Mouse (Mus musculus): ENCODE data around the gene Ccnl1. TPM values are rescaled to one million over a fixed set of nuclear protein-coding genes. Genes with fewer than 3 reads are reported as not detected.

The Ccnl1 gene
- polyA plus RNA-seq, 1 experiment from 2014 or later = 121 TPM

DNA sequence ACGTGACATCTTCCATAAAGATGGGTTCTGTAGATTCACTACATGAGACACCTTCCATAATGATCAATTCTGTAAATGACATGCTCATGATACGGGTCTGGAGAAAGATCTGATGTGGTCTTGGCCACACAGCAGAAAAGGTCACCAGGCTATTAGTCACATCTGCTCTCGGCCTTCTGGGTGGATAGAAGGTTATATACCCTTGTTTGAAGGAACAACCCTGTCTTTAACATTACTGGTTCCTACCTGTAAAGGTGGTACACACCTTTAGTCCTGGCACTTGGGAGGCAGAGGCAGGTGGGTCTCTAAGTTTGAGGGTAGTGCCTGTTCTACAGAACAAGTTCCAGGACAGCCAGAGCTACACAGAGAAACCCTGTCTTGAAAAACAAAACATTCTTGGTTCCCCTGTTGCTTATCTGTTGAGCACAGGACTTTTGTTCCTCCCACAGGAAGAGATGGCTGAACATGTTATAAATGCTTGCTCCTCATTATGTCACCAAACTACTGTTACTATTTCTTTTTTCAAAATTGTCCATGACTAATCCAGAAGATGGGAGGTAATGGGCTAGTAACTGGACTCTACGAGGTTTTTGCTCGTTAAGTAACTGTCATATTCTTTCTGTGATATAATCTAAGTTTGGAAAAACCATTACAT, 2.4 kb upstream of the Ccnl1 start:
- DNase-seq (ENCODE audit: low spot score) = no peak
- H3K9ac ChIP-seq (ENCODE audit: low read depth, low read length) = no peak overlapping the region
- H3K27ac ChIP-seq (ENCODE audit: low read depth, low read length) = no peak overlapping the region
- no peaks in the 10 kb centered on the region for H3K27me3 ChIP-seq (ENCODE audit: control insufficient read depth, insufficient read depth, low read length)
- H3K4me3 ChIP-seq (ENCODE audit: low read depth, low read length) = no peak overlapping the region
- no peak for ATAC-seq (ENCODE audit: low FRiP score)
- 93% methylated on average over 5 of the region's 5 CpGs for WGBS
- H3K9me3 ChIP-seq (ENCODE audit: control insufficient read depth, low read length) = no peaks in the 10 kb centered on the region
- H3K4me2 ChIP-seq (replicated peaks; ENCODE audit: low read depth, low read length) = no peak overlapping the region
- H3K36me3 ChIP-seq (ENCODE audit: control insufficient read depth, insufficient read depth, low read length) = peaks cover 4% of the 10 kb centered on the region; the same call in 1 of the 2 replicates
- peaks cover 8% of the 10 kb centered on the region for H3K4me1 ChIP-seq (replicated peaks; ENCODE audit: control insufficient read depth, insufficient read depth, low read length)

- Histone ChIP-seq H3K27ac (ENCODE audit: low read depth, low read length) (no peak overlapping the region), H3K4me2 (replicated peaks; ENCODE audit: low read depth, low read length) (no peak overlapping the region), H3K4me1 (replicated peaks; ENCODE audit: control insufficient read depth, insufficient read depth, low read length) (peaks cover 8% of the 10 kb centered on the region), H3K4me3 (ENCODE audit: low read depth, low read length) (no peak overlapping the region; the same call in 1 of the 2 replicates), H3K27me3 (ENCODE audit: control insufficient read depth, insufficient read depth, low read length) (no peaks in the 10 kb centered on the region), H3K9ac (ENCODE audit: low read depth, low read length) (no peak overlapping the region), H3K9me3 (ENCODE audit: control insufficient read depth, low read length) (no peaks in the 10 kb centered on the region), H3K36me3 (ENCODE audit: control insufficient read depth, insufficient read depth, low read length) (peaks cover 4% of the 10 kb centered on the region; the same call in 1 of the 2 replicates)
- no peak for DNase-seq (ENCODE audit: low spot score)
- 85% methylated on average over 3 of the region's 3 CpGs for whole genome bisulfite sequencing
- no peak for ATAC-seq (ENCODE audit: low FRiP score)
These were observed 1.5 kb upstream of the Ccnl1 start for GRCm38 (mm10) chr3:65959416-65960001.

DNA sequence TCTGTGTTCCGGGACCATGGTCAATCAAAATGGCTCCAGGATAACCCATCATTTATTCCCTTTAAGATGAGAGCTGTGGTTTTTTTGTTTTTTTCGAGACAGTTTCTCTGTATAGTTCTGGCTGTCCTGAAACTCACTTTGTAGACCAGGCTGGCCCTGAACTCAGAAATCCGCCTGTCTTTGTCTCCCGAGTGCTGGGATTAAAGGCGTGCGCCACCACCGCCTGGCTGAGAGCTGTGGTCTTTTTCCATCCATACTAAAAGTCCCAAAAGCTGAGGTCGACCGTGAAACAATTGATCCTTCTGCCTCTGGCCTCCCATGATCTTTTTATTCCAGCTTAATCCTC, 764 bp upstream of the Ccnl1 start:
- H3K27me3 ChIP-seq (ENCODE audit: control insufficient read depth, insufficient read depth, low read length) = no peaks in the 10 kb centered on the region
- peak overlapping the region; percentile 99 for H3K9ac ChIP-seq (ENCODE audit: low read depth, low read length)
- peak; percentile 52 for DNase-seq (ENCODE audit: low spot score)
- WGBS = 12% methylated on average over 9 of the region's 9 CpGs
- H3K27ac ChIP-seq (ENCODE audit: low read depth, low read length) = peak overlapping the region; percentile 98
- H3K4me3 ChIP-seq (ENCODE audit: low read depth, low read length) = peak overlapping the region; percentile 96
- no peaks in the 10 kb centered on the region for H3K9me3 ChIP-seq (ENCODE audit: control insufficient read depth, low read length)
- peaks cover 8% of the 10 kb centered on the region for H3K4me1 ChIP-seq (replicated peaks; ENCODE audit: control insufficient read depth, insufficient read depth, low read length)
- H3K4me2 ChIP-seq (replicated peaks; ENCODE audit: low read depth, low read length) = peak overlapping the region; percentile 55
- peaks cover 4% of the 10 kb centered on the region; the same call in 1 of the 2 replicates for H3K36me3 ChIP-seq (ENCODE audit: control insufficient read depth, insufficient read depth, low read length)
- ATAC-seq (ENCODE audit: low FRiP score) = peak; percentile 1; the same call in 1 of the 2 replicates

- ATAC-seq (ENCODE audit: low FRiP score) (peak; percentile 80), DNase-seq (ENCODE audit: low spot score) (peak; percentile 78)
- Histone ChIP-seq H3K4me1 (replicated peaks; ENCODE audit: control insufficient read depth, insufficient read depth, low read length) (peaks cover 8% of the 10 kb centered on the region), H3K36me3 (ENCODE audit: control insufficient read depth, insufficient read depth, low read length) (peaks cover 4% of the 10 kb centered on the region; the same call in 1 of the 2 replicates), H3K27ac (ENCODE audit: low read depth, low read length) (peak overlapping the region; percentile 98), H3K4me2 (replicated peaks; ENCODE audit: low read depth, low read length) (peak overlapping the region; percentile 60), H3K9me3 (ENCODE audit: control insufficient read depth, low read length) (no peaks in the 10 kb centered on the region), H3K27me3 (ENCODE audit: control insufficient read depth, insufficient read depth, low read length) (no peaks in the 10 kb centered on the region), H3K4me3 (ENCODE audit: low read depth, low read length) (peak overlapping the region; percentile 96), H3K9ac (ENCODE audit: low read depth, low read length) (peak overlapping the region; percentile 99)
- whole genome bisulfite sequencing = under 1% methylated on average over 74 of the region's 94 CpGs
These were observed 563 bp downstream of the Ccnl1 start for GRCm38 (mm10) chr3:65957271-65958101.

GRCm38 (mm10) chr3:65954499-65955391, 3.3 kb downstream of the Ccnl1 start:
- Histone ChIP-seq H3K9me3 (ENCODE audit: control insufficient read depth, low read length) (no peaks in the 10 kb centered on the region), H3K4me1 (replicated peaks; ENCODE audit: control insufficient read depth, insufficient read depth, low read length) (peaks cover 8% of the 10 kb centered on the region)

DNA sequence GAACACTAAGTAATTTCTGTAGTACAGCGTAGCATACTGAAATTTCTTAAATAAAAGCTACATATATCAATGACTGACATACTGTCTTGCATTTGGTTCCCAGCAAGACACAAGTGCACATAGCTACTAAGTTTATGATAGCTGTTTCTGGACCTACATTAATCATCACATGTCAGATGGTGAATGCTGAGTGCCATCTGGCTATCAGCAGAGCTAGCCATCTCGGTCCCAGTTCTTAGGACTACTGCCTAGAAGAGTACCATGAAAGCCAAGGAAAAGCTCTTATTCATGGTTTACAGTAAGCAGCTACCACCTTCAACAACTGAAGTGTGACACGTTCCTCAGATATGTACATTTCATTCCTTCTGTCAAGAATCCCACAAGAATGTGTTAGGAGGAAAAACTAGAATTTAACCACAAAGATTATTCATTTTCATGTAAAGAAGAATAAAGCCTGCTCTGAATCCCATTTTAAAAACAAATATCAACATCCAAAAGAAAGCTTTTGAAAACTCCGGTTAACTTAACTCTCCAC, 7.2 kb downstream of the Ccnl1 start:
- Histone ChIP-seq H3K27ac (ENCODE audit: low read depth, low read length) (no peak overlapping the region), H3K9ac (ENCODE audit: low read depth, low read length) (no peak overlapping the region), H3K36me3 (ENCODE audit: control insufficient read depth, insufficient read depth, low read length) (peaks cover 9% of the 10 kb centered on the region), H3K4me2 (replicated peaks; ENCODE audit: low read depth, low read length) (no peak overlapping the region), H3K27me3 (ENCODE audit: control insufficient read depth, insufficient read depth, low read length) (no peaks in the 10 kb centered on the region), H3K9me3 (ENCODE audit: control insufficient read depth, low read length) (no peaks in the 10 kb centered on the region), H3K4me1 (replicated peaks; ENCODE audit: control insufficient read depth, insufficient read depth, low read length) (peaks cover 1% of the 10 kb centered on the region), H3K4me3 (ENCODE audit: low read depth, low read length) (no peak overlapping the region)
- WGBS = 88% methylated on average over 4 of the region's 4 CpGs
- ATAC-seq (ENCODE audit: low FRiP score) = no peak
- no peak for DNase-seq (ENCODE audit: low spot score)

More at GRCm38 (mm10) chr3:65954499-65955391, 3.3 kb downstream of the Ccnl1 start:
- DNase-seq (ENCODE audit: low spot score) (peak; percentile 71), ATAC-seq (ENCODE audit: low FRiP score) (no peak)
- Histone ChIP-seq H3K36me3 (ENCODE audit: control insufficient read depth, insufficient read depth, low read length) (peaks cover 4% of the 10 kb centered on the region; the same call in 1 of the 2 replicates), H3K27ac (ENCODE audit: low read depth, low read length) (no peak overlapping the region), H3K9ac (ENCODE audit: low read depth, low read length) (no peak overlapping the region), H3K27me3 (ENCODE audit: control insufficient read depth, insufficient read depth, low read length) (no peaks in the 10 kb centered on the region), H3K4me2 (replicated peaks; ENCODE audit: low read depth, low read length) (no peak overlapping the region), H3K4me3 (ENCODE audit: low read depth, low read length) (no peak overlapping the region)
- 58% methylated on average over 8 of the region's 8 CpGs for WGBS

DNA sequence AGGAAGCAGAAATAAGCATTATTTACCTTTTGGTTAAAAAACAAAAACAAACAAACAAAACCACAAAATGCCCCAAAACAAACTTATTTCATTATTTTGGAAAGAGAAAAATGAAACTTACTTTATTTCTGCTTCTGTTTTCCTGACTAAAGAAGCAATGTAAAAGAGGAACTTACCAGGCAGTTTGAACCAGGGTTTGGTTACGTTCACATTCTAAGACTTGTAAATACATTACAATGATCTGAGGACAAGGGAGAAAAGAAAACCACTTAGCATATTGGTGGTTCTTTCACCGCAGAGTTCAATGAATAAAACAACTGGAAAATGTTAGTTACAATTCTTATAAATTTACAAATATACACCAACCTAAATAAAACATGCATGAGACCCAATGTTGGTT, 7.7 kb downstream of the Ccnl1 start:
- H3K9ac ChIP-seq (ENCODE audit: low read depth, low read length) = no peak overlapping the region
- no peaks in the 10 kb centered on the region; the same call in 1 of the 2 replicates for H3K4me1 ChIP-seq (replicated peaks; ENCODE audit: control insufficient read depth, insufficient read depth, low read length)
- DNase-seq (ENCODE audit: low spot score) (no peak), ATAC-seq (ENCODE audit: low FRiP score) (no peak)
- no peaks in the 10 kb centered on the region for H3K9me3 ChIP-seq (ENCODE audit: control insufficient read depth, low read length)
- WGBS = 91% methylated on average over 2 of the region's 2 CpGs
- H3K4me3 ChIP-seq (ENCODE audit: low read depth, low read length) = no peak overlapping the region
- H3K27me3 ChIP-seq (ENCODE audit: control insufficient read depth, insufficient read depth, low read length) = no peaks in the 10 kb centered on the region
- H3K36me3 ChIP-seq (ENCODE audit: control insufficient read depth, insufficient read depth, low read length) = peaks cover 10% of the 10 kb centered on the region
- H3K4me2 ChIP-seq (replicated peaks; ENCODE audit: low read depth, low read length) = no peak overlapping the region
- no peak overlapping the region for H3K27ac ChIP-seq (ENCODE audit: low read depth, low read length)
